Mouse (Mus musculus) heart, adult 18-20 months (tissue): Measurements from ENCODE around the gene Bcr. TPM values are rescaled to one million over a fixed set of nuclear protein-coding genes. Genes with fewer than 3 reads are reported as not detected.
A peak's percentile ranks its signal among the peaks of the same experiment; 100 is the strongest.

Experiments used
- DNase-seq, 2 experiments: peaks; one replicate each; pipeline ENCODE4 v3.0.0; 2021 to 2022; ENCODE audit warnings: mixed read lengths in 1 of 2
- total RNA-seq, 2 experiments: library from RNA; stranded (reverse); gene quantifications; 2 replicates each; pipeline ENCODE4 v1.2.3; 2021

The Bcr gene
- total RNA-seq, 2 experiments from 2014 or later = 8.7 to 10.7 TPM

GRCm38 (mm10) chr10:75176494-75176893 lies 116.1 kb downstream of the Bcr start:
- DNase-seq = peak in 1 of 2 experiments; percentile 55

GRCm38 (mm10) chr10:75178911-75179310 lies 118.5 kb downstream of the Bcr start:
- no peak for DNase-seq

- peak; percentile 74 to 86 for DNase-seq
These were observed 121.9 kb downstream of the Bcr start for GRCm38 (mm10) chr10:75182151-75182774.

- no peak for DNase-seq
These were observed 124.4 kb downstream of the Bcr start for GRCm38 (mm10) chr10:75184826-75185225.

GRCm38 (mm10) chr10:75186551-75186950 lies 126.2 kb downstream of the Bcr start:
- no peak for DNase-seq

GRCm38 (mm10) chr10:75187366-75188056 lies 127.1 kb downstream of the Bcr start:
- no peak for DNase-seq

GRCm38 (mm10) chr10:75191647-75192046 lies 131.3 kb downstream of the Bcr start:
- DNase-seq = no peak

GRCm38 (mm10) chr10:75197817-75198216 lies 137.4 kb downstream of the Bcr start:
- no peak for DNase-seq

GRCm38 (mm10) chr10:75200733-75201132 lies 140.3 kb downstream of the Bcr start:
- no peak for DNase-seq

- no peak for DNase-seq
These were observed 145.8 kb downstream of the Bcr start for GRCm38 (mm10) chr10:75206192-75206591.

- no peak for DNase-seq
These were observed 150.4 kb downstream of the Bcr start for GRCm38 (mm10) chr10:75210841-75211240.

- DNase-seq = peak; percentile 95 to 97
These were observed 151.6 kb downstream of the Bcr start, which contains the start of gene Specc1l for GRCm38 (mm10) chr10:75211807-75212645. Gene Specc1l (plus strand): TSS chr10:75212073.

- peak; percentile 12 to 47 for DNase-seq
These were observed 152.6 kb downstream of the Bcr start for GRCm38 (mm10) chr10:75212981-75213380.

GRCm38 (mm10) chr10:75220722-75221121 lies 160.3 kb downstream of the Bcr start:
- no peak for DNase-seq

- peak in 1 of 2 experiments; percentile 20 for DNase-seq
These were observed 161.7 kb downstream of the Bcr start for GRCm38 (mm10) chr10:75221936-75222610.

GRCm38 (mm10) chr10:75222611-75222998 lies 162.2 kb downstream of the Bcr start:
- peak; percentile 41 to 69 for DNase-seq

- DNase-seq = no peak
These were observed 163.8 kb downstream of the Bcr start for GRCm38 (mm10) chr10:75224154-75224553.

- DNase-seq = no peak
These were observed 164.2 kb downstream of the Bcr start for GRCm38 (mm10) chr10:75224630-75225029.

GRCm38 (mm10) chr10:75227381-75227780 lies 167.0 kb downstream of the Bcr start:
- no peak for DNase-seq

- no peak for DNase-seq
These were observed 170.2 kb downstream of the Bcr start for GRCm38 (mm10) chr10:75230572-75230971.

GRCm38 (mm10) chr10:75231876-75232275 lies 171.5 kb downstream of the Bcr start:
- DNase-seq = no peak

- no peak for DNase-seq
These were observed 172.3 kb downstream of the Bcr start for GRCm38 (mm10) chr10:75232612-75233155.
